Mouse (Mus musculus): ENCODE results near the gene Fgfr1op.
"Not testable (repeated sequence)": the region's sequence is repeated elsewhere in the genome, so short reads cannot be mapped to it uniquely, and the experiment has no call there.

Fgfr1op gene

DNA sequence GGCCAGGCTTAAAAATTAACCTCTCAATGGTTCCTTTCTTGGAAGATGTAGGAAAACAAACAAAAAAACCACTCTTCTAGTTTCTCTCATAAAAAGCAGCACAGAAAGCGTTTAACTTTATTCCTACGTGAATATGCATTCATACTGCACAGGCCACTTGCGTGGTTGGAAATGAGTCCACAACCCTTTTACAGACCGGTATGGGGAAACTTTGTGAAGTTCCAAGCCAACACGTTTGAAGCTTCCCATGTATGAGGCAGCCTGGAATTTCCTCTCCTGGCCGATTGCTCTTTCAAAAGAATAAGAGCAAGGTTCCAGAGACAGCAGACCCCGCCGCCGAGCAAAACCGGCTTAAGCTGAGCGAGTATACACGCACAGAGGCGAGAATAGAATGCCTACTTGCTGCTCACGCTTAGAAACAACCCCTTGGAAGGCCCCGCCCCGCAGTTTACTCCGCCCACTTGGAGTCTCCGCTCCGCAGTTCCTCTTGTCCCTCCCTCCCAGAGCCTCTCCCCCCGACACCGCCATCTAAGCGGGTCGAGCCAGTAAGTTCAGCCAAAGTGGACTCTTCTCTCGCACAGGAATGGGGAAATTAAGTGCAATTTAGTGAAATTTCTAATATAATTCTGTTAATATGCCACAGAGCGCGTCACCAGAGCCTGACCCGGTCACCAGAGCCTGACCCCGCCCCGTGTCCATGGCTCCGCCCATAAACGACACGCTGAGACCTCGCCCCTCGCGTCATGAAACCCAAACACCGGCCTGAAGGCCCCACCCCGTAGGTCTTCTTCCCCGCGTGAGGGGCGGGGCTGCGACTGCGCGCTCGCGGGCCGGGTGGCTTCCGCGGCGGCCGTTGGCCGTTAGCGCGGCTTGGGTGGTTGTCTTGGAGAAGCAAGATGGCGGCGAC, at the start of gene Fgfr1op:
Gene Fgfr1op (plus strand): TSS at position 801 of the 907 bp plus-strand sequence.
- DNase-seq (ENCODE audit: low spot score) = not testable (repeated sequence)

DNA sequence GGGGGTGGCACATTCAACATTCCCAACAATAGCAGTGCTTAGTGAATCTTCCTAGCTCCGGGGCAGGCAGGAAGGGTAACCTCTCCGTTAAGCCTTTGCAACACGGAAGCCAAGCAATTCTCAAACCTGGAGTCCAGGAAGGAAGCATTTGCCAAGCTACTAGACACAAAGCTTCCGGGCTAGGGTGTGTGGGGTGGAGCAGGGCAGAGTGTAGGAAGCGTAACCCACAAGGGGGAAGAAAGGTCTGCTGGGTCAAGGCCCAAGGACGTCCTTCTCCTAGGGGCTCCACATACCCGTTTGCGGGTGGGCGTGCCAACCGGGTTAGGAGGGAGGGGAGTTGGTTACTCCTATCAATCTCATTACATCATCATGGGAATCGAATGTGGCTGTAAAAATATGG, 48.9 kb upstream of the Fgfr1op start:
- DNase-seq (ENCODE audit: low spot score) = not testable (repeated sequence)

DNA sequence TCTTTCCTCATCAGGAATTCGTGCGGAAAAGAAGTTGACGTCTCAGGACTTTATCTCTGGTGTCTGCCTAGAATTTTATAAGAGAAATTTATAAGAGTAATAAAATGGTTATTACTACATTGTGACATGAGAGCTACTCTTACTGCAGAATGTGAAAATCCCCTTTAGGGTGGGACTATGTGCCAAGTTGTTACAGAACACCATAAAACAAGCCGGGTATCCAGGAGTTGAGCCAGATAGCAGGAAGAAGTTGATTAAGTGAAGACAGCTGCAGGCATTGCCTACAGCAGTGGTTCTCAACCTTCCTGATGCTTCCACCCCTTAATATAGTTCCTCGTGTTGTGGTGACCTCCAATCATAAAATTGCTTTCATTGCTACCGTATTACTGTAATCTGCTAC, 48.4 kb upstream of the Fgfr1op start:
- not testable (repeated sequence) for DNase-seq (ENCODE audit: low spot score)

DNA sequence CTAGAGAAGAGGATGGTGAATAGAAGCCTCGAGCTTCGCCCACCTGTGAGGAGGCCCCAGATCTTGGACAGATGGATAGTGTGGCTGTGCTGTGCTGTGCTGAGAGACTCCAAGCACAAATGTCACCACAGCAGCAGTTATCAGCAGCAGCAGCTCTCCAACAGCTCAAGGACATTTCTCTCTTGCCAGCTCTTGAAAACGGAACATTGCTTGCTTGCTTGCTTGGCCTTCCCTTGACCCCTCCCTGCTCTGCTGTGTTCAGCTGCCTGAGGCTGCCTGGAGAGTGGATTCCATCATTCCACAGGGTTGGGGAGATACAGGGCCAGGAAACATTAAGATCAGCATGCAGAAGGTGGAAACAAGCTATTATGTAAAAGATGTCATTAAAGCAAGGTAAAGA, 42.3 kb upstream of the Fgfr1op start:
- not testable (repeated sequence) for DNase-seq (ENCODE audit: low spot score)

DNA sequence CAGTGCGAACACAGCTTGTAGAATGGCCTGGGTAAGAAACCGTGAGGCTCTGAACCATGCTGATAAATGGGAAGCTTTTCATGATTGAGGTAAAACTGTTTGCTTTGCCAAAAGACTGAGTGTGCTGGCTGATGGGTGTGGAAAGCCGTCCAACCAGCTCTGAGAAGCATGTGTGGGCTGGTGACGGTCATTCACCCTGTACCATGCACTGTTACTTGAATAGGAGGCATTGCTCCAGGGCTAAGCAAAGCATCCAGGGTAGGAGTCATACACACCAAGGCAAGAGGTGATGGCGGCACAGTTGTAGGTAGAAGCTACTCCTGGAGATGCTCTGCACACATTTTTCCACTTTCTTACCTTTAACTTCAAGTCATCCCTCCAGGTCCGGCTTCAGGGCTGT, 40.7 kb upstream of the Fgfr1op start:
- not testable (repeated sequence) for DNase-seq (ENCODE audit: low spot score)

DNA sequence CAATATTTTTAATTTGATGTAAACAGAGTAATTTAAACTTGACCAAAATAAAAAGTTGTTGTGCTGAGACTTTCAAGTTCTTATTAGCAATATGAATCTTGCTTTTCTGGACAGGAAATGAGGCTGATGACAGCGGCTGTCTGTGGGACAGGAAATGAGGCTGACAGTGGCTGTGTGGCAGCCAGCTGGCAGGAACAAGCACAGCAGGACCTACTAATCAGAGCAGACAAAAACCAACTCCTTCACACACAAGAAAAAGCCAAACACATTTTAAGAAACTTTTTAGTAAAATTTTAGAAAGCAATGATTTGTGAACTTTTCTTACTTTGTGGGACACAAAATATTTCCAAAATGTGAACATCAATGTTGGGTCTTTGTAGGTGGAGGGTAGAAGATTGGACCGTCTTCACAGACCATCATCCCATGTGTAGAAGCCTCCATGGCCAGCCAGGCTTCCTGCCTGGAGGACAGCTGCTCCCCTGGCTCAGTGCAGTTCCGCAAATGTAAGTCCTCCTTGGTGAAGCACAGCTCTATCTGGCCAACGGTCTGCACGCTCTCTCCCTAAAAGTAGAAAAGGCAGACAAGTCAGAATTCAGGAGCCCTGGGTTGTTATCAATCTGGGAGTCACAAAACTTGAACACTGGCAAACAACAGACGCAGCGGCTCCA, 36.8 kb upstream of the Fgfr1op start:
- not testable (repeated sequence) for DNase-seq (ENCODE audit: low spot score)

DNA sequence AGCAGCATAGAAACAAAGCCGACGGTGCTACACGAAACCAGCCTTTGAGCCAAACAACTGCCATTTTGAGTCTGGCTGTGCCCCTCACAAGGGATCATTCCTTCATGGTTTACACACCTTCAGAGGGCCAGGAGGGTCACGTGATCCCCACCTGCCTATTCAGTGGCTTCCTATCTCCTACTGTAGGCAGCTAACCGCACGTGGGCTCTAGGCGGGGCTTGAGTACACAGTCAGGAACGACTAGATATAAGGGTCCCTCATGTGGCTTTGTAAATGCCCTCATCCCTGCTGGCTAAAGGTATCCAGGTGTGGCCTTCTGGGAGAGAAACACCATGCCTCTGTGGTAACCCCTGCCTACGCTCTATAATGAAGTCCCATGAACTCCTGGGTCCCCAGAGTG, 35.7 kb upstream of the Fgfr1op start:
- not testable (repeated sequence) for DNase-seq (ENCODE audit: low spot score)

DNA sequence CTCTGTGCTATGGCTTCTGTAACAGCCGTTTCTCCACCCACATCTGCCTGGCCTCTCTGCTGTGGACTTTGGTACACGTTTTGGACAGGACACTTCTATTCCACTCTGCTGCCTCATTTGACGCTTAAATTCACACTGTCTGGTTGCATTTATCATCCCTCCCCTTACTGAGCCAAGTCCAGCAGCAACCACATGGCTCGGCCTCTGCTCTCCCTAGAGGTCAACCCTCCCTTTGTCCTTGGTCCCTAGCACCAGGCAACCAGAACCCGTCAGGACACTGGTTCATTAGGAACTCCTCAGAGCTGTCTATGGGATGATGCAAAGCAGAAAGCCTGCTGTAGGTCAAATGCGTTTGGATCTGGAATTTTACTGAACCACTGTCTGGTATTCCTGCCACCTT, 34.5 kb upstream of the Fgfr1op start:
- DNase-seq (ENCODE audit: low spot score) = not testable (repeated sequence)

DNA sequence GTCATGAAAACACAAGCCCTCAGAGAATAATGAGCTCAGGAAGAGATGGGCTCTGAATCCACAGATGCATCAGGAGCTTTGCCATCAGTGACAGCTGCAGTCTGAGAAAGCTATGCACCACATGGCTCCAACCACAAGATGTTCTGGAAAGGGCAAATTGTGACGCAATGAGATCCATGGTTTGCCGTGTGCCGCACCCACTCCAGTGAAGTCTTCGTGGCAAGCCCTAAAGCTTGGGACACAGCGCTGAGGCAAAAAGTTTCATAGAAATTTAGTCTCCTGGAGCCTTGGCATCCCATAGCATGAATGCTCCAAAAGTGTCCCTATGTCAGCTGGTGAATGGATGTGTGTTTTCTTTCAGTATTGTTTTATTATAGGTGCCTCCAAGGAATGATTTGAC, 27.2 kb upstream of the Fgfr1op start:
- not testable (repeated sequence) for DNase-seq (ENCODE audit: low spot score)

DNA sequence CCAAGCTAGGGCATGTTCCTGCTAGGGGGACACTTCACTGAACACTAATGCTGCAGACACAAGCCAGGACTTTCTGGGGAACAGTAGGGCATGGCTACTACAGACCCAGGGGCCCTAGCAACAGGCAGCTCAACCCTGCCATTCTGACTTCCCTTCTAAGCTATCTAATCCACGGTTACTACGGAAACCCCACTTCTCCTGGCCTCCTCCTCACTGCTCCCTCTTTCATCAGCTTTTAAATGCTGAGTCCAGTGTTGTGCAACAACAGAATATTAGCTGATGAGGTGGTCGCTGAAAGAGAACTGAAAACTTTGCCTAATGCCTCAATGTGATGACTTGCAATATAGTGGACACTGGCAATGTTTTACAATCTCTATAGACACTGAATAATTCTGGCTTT, 25.1 kb upstream of the Fgfr1op start:
- DNase-seq (ENCODE audit: low spot score) = not testable (repeated sequence)

DNA sequence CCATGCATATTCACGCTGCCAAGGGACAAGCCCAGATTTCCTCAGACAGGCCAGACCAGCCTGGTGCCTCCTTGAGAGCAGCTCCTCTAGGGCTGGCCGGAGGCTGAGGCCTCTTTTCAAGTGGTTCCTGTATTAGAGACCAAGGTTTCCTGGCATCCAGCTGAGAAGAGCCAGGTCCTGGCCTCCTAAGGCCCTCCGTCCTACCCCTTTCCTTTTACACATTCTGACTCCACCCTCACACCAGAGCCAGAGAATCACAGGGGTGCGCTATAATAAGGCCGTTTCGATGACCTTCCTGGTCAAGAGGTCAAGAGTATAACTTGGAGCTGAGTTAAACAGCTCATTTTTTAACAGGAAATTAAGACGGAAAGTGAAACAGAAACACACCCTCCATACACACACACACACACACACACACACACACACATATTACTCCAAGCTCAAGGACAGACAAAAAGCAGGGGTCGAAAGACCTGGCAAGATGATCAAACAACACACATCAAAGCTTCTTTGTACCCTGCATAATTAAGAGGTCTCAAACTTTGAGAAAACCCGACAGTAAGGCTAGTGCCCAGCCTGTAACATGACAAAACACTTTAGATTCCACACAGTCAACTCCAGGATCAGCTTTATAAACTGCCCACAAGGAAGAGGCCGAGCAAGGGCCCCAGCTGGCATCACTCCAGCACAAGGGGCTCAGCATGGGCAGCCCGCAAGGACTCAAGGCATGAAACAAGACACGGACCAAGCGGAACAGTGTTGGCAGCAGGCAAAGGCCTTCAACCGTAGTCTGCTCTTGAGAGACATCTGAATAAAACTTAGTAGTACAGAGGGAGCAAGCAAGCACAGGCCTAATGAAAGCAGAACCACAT, 21.3 kb upstream of the Fgfr1op start:
- not testable (repeated sequence) for DNase-seq (ENCODE audit: low spot score)

DNA sequence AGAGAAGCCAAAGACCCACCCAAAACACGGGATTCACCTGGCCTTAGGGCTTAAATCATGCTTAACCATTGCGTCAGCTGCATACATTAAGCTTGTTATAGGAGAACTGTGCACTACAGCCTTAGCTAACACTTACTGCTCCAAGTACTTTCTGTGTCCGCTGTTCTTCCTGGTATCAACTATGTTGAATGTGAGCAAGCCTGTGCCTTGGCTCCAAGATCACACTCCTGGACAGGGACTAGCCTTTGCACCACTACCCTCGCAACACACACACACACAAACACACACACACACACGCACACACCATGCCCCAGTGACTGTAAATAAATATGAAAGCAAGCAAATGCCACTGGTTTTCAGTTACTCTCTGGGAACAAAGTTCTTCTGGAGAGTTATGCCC, 18.4 kb upstream of the Fgfr1op start:
- not testable (repeated sequence) for DNase-seq (ENCODE audit: low spot score)

DNA sequence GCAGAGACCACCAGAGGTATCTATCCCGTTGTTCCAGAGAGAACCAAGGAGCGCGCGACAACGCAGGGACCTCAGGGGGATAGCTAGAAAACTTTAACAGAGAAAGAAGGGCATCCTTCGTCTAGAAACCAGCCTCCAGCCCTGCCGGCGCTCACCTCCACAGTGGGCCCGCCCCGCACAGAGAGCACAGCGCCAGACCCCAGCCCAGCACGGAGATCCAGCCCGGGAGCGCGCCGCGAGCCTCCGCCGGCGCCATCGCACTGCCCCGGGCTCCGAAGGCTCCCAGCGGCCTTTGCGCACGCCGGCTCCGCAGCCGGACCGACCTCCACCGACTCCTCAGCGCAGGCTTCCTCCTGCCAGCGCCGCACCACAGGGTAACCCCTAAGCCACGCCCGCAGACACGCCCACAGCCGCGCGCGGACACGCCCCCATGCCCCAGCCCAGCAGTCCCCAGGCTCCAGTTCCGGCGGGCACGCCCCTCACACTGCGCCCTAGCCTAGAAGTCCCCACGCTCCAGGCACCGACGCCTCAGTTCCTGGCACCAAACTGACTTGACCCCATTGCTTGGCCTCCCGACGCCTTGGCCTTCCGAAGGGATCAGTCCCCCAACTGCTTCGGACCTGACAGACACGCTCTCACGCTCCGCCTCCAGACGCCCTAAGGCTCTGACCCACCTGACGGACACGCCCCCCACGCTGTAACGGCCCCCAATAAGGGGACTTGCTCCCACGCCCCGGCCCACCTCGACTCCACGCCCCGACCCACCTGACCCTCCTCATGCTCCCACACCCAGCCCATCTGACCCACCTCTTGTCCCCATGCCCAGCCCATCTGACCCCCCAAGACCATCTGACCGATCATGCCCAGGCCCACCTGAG, 17.6 kb upstream of the Fgfr1op start, which contains the start of the genes Gm49673 and Rnaset2a:
Gene Gm49673 (minus strand): TSS at position 350 of the 878 bp plus-strand sequence.
Gene Rnaset2a (minus strand): TSS at position 659 of the 878 bp plus-strand sequence.
- not testable (repeated sequence) for DNase-seq (ENCODE audit: low spot score)

DNA sequence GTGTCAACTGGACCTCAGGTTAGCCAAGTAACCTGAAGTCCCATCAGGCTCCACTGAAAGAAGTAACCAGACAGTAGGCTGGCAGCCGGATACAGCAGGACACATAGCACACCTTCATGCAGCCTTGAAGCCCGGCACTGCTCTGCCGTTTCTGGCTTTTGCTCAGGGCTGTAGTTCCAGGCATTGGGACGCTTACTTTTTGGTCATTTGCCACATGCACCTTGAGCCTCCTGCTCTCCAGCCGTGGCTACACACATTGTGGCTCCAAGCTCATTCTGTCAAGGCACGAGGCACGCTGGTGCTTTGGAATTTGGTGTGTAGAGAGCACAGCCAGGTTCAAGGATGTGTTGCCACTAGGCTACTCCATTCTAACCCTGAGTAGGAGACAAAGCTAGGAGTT, 10.3 kb upstream of the Fgfr1op start:
- not testable (repeated sequence) for DNase-seq (ENCODE audit: low spot score)

DNA sequence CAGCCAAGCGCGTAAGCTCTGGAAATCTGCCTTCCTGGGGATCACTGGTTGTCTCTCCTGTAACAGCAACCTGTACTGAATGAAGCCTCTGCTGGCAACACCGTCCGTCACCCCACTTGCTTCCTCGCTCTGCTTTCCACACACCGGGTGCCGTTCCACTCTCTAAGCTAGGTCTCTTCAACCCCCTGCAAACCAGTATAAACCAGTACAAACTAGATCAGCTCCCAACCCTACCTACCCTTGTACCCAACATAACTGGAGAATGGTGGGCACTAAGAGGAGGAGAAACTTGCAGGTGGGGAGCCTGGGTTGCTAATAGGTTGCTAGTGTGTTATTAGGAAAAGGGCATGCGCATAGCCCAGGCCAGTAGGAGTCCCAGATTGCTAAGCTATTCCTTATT, 9.3 kb upstream of the Fgfr1op start:
- not testable (repeated sequence) for DNase-seq (ENCODE audit: low spot score)

DNA sequence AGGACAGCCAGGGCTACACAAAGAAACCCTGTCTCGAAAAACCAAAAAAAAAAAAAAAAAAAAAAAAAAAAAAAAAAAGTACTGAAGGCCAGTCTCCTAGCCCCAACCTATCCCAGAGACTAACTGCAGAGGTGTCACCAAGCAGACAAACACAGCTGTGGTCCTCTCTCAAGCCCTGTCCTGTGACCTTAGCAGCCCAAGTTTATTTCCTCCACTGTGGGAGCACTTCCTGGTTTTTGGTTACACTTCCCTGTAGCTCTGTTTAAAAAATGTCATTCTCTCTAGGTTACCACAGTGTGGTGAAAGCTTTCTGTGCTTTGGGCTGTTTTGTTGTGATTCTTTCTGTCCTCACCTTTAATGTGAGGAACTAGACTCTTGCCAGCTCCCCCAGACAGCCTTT, 6.7 kb upstream of the Fgfr1op start:
- not testable (repeated sequence) for DNase-seq (ENCODE audit: low spot score)

DNA sequence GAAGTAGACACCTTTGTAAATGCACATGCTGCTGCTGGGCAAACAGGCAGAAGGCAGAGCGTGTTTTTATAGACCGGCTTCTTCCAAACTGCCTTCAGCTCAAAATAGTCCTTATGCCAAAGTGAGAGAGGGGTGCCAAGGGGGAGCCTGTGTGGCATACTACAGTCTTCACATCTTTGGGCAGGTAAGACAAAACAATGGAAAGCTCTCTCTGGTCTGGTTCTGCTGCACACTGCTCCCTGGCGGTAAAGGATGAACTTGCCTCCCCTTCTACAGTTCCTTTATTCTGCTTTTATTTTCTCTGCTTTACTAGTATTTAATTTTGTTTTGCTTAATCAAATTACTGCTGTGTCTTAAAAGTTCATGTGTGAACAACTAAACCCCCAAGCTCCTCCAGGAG, 4.3 kb upstream of the Fgfr1op start:
- not testable (repeated sequence) for DNase-seq (ENCODE audit: low spot score)

DNA sequence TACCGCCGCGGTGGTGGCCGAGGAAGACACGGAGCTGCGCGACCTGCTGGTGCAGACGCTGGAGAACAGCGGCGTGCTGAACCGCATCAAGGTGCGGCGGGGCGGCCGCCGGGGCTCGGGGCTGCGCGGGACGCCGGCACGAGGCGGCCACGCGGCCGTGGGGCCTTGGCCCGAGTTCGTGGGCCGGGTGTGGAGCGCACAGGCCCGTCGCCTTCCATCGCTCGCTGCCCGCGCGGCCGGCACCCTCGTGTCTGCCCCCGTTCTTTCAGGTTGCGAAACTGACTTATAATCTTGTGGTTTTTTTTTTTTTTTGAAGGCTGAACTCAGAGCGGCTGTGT, 276 bp downstream of the Fgfr1op start:
- not testable (repeated sequence) for DNase-seq (ENCODE audit: low spot score)

DNA sequence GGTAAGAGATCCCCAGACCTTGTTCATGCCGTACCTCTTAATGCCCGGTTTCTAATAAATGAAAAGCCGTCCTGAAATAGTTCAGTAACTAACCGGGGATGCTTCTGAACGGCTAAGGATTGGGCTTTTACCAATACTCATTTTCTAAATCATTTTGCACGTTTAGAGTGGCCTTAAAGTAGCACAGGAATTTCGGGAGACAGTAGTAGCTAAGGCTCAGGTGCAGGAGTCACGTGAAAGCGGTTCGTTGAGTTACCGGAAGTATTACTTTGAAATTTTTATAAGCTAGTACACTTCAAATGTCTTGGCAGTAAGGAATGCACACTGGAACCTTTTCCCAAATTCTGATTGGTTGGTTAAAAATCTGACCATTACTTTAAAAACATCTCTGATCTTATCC, 676 bp downstream of the Fgfr1op start:
- not testable (repeated sequence) for DNase-seq (ENCODE audit: low spot score)

DNA sequence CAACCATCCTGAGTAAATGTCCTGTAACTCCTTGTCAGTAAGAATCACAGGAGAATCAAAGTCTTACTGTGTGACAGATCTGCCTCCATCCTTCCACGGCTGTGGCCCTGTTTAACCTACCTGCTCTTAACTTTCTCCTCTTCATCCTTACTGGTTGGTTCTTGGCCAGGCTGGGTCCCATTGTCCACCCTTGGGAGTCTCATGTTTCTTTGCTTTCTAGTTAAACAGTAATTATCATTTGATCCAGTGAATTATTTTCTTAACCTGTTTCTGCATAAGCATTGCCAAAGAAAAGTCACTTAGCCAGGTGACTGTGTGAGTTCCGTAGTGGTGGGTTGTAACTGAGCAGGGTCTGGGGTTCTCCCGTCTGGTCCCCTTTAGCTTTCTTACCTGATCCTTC, 1.2 kb downstream of the Fgfr1op start:
- not testable (repeated sequence) for DNase-seq (ENCODE audit: low spot score)

DNA sequence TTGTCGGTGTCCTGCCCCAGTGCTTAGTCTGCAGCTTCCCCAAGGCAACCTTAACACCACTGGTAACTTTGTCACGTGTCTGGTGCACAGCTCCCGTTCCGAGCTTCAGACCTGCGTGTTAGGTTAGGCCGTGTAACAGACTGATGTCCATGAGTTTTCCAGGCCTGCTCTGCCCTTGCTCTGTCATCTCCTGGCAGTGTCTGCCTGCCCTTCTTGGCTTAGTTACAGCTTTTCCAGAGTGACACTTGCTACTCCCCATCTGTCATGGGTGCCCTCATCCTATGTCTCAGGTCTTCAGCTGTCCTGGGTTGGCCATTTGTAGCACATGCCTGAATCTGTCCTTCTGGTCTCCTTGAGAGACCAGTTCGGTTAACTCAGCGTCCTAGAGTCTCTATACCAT, 2.1 kb downstream of the Fgfr1op start:
- DNase-seq (ENCODE audit: low spot score) = not testable (repeated sequence)

Data from urinary bladder, postnatal 10 days (tissue).